Mouse (Mus musculus): ENCODE data around the gene Gtpbp1.
"Not testable (repeated sequence)": the region's sequence is repeated elsewhere in the genome, so short reads cannot be mapped to it uniquely, and the experiment has no call there.

Gene Gtpbp1

DNA sequence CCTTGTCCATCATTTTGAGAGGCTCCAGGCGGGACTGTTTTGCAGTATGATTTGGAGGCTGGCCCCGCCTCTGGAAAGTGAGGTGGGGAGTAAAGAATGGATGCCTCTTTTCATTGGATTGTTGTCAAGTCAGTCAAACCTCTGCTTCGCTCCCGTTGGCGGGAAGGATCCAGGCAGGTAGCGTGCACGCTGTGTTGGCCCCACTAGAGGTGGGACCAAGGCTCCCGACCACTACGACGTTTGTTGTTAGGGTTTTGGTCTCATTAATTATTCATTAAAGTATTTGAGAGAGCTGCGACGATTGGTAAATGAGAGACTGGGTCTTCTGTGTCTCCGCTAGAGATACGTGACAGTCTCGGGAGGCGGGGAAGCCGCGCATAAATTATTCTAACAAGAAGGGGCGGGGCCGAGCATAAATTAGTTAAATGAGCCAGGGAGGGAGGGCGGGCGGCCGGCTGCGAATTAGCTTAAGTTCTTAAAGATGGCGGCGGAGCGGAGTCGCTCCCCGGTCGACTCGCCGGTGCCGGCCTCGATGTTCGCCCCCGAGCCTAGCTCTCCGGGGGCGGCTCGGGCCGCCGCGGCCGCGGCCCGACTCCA, at the start of gene Gtpbp1:
Gene Gtpbp1 (plus strand): TSS at position 420 of the 597 bp plus-strand sequence.
- peak; percentile 100 for DNase-seq (ENCODE audit: low spot score)

DNA sequence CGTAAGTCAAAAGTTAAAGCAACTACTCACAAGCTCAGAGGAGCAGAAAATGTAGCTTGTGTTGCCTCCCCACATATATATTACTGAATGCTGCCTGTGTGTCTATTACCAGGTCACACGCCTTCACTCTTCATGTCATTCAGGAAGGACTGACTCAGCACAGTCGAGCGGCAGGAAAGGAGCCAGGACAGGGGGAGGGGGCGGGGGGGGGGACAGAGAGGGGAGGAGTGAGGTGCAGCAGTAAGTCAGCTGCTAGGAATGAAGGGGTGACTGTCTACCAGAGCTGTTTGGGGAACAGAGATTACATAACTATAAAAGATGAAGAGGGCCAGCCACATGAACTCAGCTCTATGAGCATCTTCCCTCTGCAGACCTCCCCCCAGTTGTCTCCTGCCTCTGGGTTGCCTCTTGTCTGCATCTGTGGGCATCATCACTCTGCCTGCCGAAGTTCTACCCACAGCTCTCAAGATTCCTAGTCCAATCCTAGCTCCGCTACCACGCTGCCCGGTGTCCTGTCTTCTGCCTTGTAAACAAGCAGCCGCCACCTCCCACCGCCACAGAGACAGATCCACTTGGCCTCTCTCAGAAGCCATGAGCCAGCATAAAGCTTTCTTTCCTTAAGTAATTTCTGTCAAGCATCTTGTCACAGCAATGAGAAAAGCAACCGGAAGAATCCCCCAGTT, 49.4 kb upstream of the Gtpbp1 start:
- DNase-seq (ENCODE audit: low spot score): no peak

DNA sequence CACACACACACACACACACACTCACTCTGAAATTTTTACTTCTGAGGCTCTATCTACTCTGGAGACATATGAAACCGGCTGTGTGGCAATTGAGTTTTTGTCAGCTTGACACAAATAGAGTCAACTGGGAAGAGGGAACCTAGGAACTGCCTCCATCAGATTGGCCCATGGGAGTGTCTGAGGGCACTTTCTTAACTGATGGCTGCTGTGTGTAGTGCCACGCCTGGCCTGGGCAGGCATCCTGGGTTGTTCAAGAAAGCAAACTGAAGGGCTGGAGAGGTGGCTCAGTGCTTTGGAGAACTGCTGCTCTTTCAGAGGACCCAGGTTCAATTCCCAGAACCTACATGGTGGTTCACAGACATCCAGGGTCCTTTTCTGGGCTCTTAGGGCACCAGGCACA, 45.2 kb upstream of the Gtpbp1 start:
- no peak for DNase-seq (ENCODE audit: low spot score)

DNA sequence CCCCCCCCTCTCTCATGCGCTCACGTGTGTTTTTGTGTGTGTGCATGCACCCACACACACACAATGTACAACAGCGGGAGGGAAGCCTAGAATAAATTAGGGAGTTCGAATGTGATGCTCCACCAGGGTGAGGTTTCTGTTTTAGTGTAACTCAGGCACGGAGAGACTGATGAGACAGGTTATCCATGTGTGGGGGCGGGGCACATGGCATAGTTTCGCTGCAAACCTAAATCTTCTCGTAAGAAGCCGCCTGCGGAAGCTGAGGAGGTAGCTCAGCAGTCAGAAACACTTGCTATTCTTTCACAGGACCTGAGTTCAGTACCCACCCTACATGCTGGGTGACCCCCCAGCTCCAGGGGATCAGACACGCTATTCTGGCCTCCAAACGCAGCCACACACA, 42.5 kb upstream of the Gtpbp1 start:
- DNase-seq (ENCODE audit: low spot score): no peak

- DNase-seq (ENCODE audit: low spot score): peak; percentile 31
Measured at GRCm38 (mm10) chr15:79650569-79650968, 40.1 kb upstream of the Gtpbp1 start.

GRCm38 (mm10) chr15:79651481-79651880, 39.2 kb upstream of the Gtpbp1 start:
- DNase-seq (ENCODE audit: low spot score): peak; percentile 42

DNA sequence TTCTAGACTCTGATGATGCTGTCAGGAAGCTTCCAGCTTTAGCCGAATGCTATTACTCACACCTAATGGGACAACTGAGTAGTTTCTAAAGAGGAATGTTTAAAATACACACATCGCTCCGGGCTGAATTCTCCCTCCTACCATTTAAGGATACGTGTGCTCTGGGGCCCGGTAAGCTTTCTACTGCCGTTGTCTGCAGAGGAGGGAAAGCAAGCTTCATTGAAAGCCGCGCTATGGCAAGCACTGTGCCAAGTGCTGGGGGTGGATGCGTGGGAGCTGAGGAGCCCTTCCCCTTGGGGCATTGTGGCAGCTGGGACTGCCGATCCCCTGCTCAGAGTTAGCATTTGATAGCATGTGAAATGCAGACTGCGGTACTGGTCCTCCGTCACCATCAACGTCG, 34.2 kb upstream of the Gtpbp1 start:
- no peak for DNase-seq (ENCODE audit: low spot score)

GRCm38 (mm10) chr15:79657837-79658530, 32.7 kb upstream of the Gtpbp1 start:
- peak; percentile 94 for DNase-seq (ENCODE audit: low spot score)

- peak; percentile 94 for DNase-seq (ENCODE audit: low spot score)
Measured at GRCm38 (mm10) chr15:79658531-79659375, 31.9 kb upstream of the Gtpbp1 start, which contains the start of the genes Fam227a and Cby1. Fam227a (minus strand) TSS chr15:79658956. Cby1 (plus strand) TSS chr15:79659199.

- DNase-seq (ENCODE audit: low spot score): peak; percentile 60
Measured at GRCm38 (mm10) chr15:79661852-79662251, 28.8 kb upstream of the Gtpbp1 start.

GRCm38 (mm10) chr15:79664666-79665065, 26.0 kb upstream of the Gtpbp1 start:
- DNase-seq (ENCODE audit: low spot score): no peak

GRCm38 (mm10) chr15:79669195-79669594, 21.4 kb upstream of the Gtpbp1 start:
- no peak for DNase-seq (ENCODE audit: low spot score)

- DNase-seq (ENCODE audit: low spot score): peak; percentile 84
Measured at GRCm38 (mm10) chr15:79670249-79670971, 20.2 kb upstream of the Gtpbp1 start, which contains the start of gene Tomm22. Tomm22 (plus strand) TSS chr15:79670861.

DNA sequence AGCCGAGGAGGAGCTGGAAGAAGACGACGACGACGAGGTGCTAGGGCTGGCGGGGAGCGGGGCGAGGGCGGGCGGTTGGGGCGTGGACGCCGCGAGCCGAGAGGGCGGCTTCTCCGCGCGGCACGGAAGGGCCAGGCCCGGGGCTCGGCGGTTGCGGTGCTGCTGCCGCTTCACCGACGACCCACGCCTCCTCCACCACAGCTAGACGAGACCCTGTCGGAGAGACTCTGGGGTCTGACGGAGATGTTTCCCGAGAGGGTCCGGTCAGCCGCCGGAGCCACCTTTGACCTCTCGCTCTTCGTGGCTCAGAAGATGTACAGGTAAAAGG, 19.7 kb upstream of the Gtpbp1 start:
- DNase-seq (ENCODE audit: low spot score): no peak

- DNase-seq (ENCODE audit: low spot score): not testable (repeated sequence)
Measured at GRCm38 (mm10) chr15:79671828-79672348, 18.8 kb upstream of the Gtpbp1 start.

DNA sequence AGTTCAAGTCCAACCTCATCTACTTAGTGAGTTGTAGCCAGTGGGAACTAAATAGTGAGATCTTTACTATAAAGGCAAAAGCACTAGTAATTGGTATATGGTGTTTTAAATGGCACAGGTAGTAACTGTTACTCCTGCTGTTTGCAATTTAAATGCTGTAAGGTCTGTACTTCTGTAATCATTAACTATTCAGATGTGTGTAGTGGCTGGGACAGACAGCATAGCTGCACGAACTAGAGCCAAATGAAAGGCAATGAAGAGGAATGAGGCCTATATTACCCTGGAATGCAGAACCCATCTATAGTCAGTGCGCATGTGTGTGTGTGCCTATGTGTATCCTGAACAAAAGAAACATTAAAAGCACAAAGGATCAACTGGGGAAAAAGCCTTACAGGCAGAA, 12.7 kb upstream of the Gtpbp1 start:
- DNase-seq (ENCODE audit: low spot score): no peak

DNA sequence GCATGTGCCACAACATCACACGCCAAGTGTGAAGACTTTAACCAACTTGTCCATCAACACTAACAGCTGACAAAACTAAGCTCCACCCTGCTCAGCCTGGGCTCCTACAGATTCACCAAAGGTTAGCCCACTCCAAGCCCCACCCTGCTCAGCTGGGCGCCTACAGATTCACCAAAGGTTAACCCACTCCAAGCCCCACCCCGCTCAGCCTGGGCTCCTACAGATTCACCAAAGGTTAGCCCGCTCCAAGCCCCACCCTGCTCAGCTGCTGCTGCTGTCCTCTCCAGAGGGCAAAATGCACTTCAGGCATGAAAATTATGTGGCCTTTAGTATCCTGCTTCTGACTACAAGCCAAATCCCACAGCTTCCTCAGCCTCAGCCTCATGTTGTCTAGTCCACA, 8.7 kb upstream of the Gtpbp1 start:
- DNase-seq (ENCODE audit: low spot score): no peak

GRCm38 (mm10) chr15:79683146-79683545, 7.5 kb upstream of the Gtpbp1 start:
- DNase-seq (ENCODE audit: low spot score): no peak

DNA sequence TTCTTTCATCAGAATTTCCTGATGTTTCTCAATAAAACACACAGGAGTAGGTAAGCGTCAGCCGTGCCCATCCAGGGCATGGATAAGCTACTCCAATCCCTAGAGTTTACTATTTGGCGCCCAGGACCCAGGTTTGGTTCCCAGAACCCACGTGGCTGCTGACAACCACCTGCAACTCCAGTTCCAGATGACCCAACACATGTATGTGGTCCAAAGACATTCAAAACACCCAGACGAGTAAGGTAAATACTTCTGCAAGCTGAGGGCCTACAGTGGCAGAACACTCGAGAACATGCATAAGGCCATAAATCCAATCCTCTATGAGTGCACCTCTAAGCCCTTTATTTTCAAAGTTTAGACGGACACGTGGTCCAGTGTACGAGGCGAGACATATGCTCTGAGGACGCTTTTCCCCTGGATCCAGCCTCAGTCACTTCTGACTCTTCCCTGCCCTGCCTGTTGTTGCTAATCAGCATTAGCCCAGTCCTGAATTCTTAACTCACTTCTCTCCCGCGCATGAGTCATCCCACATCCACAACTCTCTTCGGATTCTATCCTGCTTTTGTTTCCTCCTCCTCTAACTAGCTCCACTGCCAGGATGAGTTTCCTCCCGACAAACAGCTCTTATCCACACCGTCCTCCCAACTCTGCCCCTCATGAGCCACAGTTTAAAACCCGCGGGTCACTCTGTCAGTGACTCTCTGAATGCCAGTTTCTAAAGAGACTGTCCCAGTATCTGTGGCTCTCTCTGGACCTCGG, 6.8 kb upstream of the Gtpbp1 start:
- no peak for DNase-seq (ENCODE audit: low spot score)

- DNase-seq (ENCODE audit: low spot score): no peak
Measured at GRCm38 (mm10) chr15:79684616-79685015, 6.0 kb upstream of the Gtpbp1 start.

Data from c-Kit-positive CD71-positive TER-119-positive erythroid progenitor cells, embryonic 14.5 days (primary cell).